Mouse (Mus musculus): ENCODE measurements around the gene Man1c1.
A peak's percentile ranks its signal among the peaks of the same experiment; 100 is the strongest.

The Man1c1 gene

DNA sequence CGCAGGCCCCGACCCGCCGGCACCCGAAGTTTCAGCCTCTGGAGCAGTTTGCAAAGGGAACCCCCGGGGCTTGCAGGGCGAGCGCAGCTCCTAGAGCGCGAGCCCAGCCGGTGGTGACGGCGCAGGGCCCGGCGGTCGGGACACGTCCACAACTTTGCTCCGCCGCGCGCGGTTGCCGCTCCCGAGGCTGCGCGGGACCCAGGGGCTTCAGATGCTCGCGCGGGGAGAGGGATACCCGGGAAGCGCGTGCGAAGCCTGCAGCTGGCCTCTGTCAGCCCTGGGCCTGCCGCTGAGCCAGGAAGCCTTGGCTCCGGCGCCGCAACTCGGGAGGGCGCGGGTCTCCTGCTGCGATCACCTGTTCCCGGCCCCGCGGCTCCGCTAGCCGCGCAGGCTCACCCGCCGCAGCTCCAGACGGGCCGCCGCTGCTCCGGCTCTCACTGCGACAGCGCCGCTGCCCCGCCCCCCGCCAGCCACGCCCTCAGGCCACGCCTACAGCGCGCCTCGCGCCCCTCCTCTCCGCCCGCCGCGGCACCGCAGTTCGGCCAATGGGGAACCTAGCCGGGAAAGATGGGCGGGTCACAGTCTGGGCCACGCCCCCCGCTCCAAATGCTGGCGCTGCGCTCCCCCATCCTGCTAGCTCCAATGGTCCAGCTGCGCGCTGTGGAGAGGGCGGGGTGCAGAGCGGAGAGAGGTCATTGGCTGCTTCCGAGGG is at the start of gene Man1c1:
TSS of gene Man1c1 (minus strand) at position 456 of the 712 bp plus-strand sequence.
- DNase-seq: peak; percentile 98

DNA sequence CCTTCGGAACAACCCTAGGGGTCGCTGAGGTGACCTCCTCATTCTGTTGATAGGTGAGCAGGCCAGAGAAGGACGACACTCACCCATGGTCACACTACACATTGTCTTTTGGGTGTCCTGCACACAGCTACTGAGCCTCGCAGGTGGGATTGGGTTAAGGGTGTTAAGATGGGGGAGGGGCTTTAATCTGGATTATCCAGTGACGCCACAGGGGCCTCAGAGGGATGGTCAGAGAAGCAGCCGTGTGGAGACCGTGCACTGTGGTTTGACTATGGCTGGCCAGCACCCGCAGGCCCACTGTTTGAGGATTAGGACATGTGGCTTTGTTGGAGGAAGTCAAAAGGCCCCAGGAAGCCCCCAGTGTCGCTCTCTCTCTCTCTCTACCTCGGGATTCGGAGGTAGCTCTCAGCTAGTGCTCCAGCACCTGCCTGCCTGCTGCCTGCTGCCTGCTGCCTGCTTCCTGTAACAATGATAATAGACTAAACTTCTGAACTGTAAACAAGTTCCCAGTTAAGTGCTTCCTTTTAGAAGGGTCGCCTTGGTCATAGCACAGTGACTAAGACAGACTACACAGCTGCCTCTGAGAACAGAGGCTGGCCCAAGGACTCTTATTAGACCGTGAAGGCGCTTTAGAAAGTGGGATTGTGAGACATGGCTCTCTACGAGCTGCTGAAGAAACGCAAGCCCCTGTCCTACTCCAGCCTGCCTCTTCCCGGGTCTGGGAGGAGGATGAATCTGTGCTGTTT is 49.6 kb upstream of the Man1c1 start:
- DNase-seq: no peak

DNA sequence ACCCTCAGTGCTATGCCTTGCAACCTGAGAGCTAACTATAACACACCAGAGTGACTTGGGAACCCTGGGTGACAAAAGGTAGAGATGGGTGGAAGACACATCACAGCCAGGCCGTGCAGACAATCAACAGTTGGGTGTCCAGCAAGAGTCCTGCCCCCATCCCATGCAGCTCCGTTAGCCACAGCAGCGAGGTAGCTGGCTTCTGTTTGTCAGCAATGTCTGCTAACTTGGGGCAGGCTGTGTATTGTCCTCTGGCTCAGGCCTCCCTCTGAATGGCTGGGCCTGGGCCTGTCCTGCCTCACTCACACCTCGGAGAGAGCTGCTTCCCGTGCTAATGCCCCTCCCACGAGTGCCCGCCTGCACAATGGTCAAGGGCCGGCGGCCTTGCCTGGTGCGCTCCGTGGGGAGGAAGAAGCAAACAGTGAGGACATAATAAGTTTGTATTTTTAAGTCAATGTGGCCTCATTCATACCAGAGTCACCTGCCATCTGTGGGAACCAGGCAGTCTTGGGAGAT is 48.9 kb upstream of the Man1c1 start:
- DNase-seq: no peak

DNA sequence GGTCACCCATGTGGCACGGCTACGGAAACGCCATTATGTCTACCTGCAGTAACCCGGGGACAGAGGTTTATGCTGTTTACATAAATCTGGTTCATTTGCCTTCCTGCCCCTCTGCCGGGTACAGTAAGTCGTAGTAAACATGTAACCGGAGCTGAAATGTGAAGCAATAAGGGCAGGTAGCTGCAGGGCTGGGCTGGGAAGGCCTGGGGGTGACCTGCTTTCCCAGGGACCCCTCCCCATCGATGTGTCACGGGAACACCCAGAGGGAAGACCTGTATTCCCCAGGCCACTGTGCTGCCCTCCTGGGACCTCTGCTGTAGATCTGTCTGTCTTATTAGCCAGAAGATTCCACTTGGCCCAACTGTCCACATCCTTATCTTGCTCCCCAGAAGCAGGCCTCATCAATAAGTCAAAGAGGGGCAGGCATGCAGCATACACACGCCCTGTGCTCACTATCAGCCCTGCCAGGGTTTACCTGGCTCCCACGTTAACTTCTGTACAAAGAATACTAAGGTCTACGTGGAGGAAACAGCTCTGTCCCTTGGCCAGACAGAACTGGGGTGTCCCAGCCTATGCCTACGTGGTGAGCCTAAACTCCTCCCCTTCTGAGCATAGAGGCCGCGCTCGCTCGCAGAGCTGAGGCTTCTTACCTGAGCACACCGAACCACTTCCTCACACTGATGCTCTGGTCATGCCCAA is 47.7 kb upstream of the Man1c1 start:
- no peak for DNase-seq

DNA sequence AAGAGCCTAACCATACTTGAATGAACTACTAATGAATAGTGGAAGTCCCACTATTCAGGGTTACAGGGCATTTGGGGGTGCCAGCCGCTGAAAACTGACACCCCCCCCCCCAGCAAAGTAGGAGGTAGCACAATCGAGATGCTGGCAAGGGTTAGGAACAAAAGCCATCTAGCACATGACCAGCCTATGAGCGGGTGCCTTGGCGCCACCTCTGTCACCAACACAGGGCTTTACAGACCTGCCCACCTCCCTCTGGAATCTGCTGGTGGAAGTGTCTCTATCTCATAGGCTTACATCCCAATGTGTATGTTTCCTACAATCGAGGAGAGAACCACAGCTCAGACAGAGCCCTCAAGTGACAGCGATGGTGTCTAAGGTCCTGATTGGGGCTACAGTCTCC is 46.7 kb upstream of the Man1c1 start:
- DNase-seq: no peak

DNA sequence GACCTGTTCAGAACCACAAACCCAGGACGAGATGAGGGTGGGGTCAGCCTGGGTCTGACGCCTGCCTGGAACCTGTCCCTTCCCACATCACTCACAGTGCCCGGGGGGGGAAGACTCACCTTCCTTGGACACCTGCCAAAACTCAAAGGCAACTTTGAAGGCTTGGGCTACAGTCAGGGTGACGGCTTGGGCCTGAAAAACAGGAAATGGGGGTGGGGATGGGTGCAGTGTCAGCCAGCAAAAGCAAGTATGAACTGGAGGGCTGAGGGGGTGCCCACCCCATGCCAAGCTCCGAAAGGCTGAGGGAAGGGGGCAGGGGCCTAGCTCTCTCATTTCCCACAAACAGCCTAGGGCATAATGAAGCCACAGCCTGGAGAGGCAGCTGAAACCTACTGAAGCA is 46.2 kb upstream of the Man1c1 start:
- no peak for DNase-seq

DNA sequence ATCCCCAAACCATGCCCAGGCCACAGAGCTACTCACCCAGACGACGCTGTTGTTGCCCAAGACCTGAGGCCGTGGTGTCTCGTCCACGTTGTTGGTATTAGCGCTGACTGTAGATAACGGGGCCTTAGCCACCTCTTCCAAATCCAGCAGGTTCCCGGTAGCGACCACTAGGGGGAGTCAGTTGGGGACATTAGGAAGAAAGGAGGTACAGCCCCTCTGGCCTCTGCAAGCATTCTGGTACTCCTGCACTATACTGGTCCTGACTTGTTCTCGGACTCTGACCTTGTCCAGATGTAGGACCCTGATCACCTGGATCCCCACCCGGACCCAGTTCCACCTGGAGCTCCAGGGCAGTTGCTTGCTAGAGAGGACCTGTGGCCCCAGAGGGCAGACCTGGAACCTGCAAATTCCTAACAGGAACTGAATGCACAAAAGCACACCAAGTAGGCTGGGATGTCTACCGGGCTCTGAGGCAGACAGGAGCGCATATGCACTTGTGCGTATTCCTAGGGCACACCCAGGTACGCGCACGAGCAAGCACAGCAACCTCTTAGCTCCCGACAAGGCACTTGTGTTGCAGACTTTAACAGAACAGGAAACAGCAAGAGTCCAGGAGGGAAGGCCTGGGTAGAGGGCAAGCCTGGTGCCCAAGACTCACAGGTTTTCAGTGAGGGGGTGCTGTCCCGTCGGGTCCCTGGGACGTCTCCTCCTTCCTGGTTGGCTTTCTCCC is 45.4 kb upstream of the Man1c1 start:
- peak; percentile 27 for DNase-seq

DNA sequence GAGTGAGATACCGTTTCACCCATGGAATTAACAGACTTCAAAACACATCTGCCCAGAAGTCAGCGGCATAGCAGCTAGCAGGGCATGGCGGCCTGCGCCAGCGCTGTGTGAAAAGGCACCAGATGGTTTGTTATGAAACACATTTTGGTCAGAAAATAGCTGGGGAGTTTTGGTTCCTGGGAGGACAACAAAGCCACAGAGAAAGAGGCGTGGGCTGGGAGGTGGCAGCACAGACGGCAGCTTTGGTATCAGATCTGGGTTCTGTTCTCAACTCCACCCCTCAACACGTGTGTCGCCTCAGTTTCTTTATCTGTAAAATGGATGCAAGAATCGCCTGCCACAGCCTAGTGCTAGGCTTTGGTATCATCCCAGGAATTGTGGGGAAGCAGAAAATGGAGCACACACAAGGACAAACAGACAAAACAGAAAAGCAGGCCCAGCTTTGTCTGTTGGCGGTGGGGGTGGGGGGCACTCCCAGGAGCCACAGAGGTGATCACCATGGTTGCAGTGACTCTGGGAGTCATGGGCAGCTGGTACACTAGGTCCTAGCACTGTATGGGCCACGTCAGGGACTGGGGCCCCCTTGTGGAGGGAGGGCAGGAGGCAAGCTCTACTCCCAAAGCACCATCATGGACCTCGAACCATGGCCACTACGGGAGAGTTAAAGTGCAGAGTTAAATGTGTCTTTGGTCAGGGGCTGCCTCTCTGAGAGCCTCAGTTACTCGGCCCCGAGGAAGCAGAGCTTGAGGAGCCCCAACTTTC is 42.0 kb upstream of the Man1c1 start:
- no peak for DNase-seq

DNA sequence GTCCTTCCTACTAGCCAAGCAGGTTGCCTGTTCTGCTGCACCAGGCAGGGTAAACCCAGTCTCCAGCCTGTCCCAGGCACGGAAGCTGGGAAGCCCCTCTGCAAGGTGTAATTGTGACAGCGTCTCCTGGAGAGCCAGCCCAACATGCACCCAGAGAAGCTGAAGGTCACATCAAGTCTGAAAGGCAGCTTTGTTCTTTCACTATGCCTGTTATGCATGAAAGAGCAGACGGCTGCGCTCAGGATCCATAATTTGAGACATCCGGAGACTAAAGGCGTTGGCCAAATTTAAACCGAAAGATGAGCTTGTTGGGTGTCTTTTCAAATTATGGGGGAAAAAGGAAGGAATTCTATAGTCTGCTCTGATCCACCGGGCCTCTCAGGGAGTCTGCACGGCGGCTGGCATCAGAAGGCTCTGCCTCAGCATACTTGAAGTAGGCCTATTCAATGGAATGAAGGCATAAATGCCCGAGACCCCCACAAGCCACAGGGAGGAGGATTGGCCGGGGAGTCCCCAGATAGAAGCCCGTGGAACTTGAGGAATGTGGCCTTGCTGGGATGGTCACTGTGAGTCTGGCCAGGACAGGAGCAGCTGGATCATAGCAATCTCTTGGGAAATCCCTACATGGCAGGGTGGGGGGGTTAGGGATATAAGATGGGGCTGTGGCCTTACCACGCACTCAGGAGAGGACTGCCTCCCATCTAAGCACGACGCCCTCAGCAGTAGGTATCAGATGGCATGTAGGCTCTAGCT is 40.0 kb upstream of the Man1c1 start:
- DNase-seq: no peak

DNA sequence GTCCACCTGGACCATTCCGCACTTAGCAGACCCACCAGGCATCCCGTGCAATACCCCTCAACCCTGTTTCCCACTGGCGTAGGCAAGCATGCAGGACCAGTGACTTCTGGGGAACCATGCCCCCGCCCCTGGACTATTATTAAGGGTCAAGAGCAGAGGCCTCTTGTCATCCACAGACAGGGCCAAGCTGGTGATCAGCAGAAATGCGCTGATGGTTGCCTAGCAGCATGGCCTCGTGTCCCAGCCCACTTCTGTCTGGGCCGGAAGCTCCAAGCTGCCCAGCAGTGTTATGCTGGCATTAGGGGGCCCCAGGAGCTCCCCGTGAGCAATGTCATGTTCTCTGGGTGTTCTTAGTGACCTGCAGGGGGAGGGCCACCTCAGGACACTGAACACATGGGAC is 37.9 kb upstream of the Man1c1 start:
- no peak for DNase-seq

DNA sequence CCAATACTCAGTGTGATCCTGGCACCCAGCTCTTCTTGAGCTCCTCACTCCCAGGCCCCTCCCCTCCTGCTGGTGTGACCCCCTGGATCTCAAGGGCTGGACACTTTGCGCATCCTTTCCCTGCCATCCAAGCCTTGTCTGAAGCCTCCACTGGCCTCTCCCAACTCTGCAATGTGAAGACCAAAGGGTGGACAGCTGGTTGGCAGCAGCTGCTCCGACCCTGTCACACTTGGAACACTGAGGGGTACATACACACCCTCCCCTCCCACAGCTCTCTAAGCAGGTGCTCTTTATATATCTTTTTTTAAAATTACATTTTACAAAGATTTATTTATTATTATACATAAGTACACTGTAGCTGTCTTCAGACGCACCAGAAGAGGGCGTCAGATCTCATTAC is 36.1 kb upstream of the Man1c1 start:
- no peak for DNase-seq

DNA sequence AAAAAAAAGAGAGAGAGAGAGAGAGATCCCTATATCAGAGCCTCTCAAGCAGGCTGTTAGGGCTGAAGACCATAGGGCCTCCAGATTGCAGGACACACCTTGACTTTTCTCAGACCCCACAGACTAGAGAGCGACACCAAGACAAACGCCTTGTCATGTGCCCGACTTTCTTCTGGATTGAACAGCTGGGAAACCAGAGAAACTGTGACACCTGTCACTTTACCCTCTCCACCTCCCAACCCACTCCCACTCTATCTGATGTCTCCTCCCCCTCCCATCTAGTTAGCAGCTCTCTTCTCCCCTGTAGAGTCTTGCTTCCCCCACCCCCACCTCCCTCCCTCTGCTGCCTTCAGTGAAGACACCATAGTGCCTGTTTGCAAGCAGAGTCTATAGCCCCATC is 35.4 kb upstream of the Man1c1 start:
- DNase-seq: no peak

DNA sequence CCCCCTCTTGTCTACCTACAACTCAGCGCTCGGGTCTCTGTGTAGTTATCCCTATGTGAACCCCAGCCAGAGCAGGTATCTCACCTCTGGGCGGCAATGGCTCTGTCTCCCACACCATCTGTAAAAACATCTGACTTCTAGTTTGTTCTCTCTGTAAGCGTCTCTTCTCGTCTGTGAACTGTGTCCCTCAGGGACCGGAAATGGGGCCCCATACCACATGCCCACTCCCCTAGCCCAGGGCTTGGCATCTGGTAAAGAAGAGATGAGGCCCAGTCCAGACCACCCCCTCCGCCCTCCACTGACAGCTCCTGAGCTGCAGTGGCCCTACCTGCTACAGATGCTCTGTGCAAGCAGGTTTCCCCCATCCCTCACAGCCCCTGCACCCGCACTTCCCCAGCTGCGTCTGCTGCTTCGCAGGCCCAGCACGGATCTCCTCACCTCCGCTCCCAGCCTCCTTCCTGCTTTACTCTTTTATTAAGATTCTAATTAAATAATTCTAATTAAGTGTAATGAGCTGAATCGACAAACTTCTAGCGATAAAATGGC is 33.3 kb upstream of the Man1c1 start:
- no peak for DNase-seq

DNA sequence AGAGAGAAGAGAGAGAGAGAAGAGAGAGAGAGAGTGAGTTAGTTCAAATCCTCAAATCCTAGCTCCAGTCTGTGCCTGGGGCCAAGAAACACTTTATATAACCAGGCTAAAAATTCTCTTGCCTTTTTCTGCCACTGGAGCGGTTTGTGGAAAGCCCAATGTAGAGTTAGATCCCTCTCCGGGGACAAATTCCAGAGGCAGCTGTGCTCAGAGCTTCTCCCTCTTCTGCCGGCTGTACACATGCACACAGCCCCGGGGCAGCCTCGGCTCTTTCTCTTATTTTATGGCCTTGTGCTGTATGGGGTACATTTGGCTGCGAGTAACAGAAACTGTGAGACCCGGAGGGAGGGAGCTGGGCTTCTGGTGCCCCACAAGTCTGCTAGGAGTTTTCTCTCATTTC is 32.1 kb upstream of the Man1c1 start:
- DNase-seq: no peak

DNA sequence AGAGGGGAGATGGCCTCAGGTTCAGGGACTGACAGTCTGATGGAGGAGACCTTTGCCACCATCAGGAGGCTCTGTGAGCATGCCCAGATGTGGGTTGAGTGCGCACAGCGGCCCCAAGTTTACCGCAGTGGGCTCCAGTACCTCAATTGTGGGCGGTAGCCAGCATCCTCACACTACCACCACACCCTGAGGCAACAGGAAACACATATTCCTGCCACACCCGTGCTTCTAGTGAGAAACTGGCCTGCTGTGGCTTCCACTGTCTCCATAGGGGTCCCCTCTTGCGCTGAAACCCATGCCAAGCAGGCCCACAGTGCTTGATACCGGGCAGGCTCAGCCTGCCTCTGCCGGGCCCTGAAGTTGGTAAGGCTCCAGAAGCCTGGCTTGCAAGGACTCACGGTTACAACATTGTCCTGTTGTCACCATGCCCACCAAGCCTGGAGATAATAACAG is 30.6 kb upstream of the Man1c1 start:
- no peak for DNase-seq

DNA sequence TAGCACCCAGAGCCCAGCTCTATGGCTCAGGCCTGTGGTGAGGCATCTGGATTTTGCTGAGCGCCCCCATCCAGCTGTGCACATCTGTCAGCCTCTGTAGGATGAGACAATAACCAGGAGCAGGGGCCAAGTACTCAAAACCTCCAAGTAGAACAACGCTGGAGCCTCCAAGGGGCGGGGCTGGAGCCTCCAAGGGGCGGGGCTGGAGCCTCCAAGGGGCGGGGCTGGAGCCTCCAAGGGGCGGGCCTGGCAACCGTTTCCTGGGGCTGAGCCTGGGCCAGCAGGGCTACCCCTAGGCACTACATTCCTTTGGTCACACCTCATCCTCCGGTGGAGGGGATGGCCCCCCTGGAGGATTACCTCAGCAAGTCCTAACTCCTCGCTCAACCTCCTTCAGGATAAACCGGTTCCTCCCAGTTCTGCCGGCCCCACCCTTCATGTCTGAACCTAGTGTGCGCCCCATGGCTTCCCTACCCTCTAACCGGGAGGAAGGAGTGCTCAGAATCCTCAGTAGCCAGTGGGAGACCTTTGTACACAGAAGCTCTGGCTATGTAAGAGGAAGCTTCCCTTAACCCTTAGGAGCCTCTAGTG is 30.0 kb upstream of the Man1c1 start:
- DNase-seq: peak; percentile 52

DNA sequence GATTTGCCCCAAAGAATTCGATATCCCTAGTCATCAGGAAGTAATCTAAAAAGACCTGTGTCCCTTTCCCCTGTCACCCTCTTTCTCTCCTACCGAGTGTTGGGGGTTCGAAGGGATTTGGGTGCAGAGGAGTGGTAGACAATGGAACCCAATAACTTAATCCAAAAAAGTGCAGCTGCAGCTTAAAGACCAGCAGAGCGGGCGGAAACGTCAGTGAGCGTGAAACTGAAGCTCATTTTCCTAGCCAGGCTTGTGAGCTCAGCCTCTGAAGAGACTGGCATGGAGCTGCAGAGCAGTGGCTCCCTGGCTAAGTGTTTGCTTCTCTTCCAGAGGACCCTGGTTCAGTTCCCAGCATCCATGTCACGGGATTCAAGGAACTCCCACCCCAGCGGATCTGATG is 29.3 kb upstream of the Man1c1 start:
- DNase-seq: no peak

DNA sequence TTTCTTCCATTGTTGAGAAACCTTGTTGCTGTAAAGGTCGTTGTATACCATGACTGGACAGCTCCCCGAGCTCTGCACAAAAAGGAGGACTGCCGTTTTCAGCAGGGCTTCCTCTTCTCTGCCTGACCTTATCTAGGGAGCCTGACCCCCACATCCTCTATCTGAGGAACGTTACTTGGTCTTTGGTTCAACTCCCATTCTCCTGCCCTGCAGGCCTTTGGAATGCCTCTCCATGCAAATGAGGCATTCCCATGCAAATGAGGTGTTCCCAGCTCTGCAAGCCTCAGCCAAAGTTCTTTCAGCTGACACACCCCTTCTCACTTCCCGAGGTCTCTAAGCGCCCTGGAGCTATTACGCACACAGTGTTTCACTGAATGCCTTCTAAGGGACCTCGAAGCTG is 26.0 kb upstream of the Man1c1 start:
- peak; percentile 56 for DNase-seq

DNA sequence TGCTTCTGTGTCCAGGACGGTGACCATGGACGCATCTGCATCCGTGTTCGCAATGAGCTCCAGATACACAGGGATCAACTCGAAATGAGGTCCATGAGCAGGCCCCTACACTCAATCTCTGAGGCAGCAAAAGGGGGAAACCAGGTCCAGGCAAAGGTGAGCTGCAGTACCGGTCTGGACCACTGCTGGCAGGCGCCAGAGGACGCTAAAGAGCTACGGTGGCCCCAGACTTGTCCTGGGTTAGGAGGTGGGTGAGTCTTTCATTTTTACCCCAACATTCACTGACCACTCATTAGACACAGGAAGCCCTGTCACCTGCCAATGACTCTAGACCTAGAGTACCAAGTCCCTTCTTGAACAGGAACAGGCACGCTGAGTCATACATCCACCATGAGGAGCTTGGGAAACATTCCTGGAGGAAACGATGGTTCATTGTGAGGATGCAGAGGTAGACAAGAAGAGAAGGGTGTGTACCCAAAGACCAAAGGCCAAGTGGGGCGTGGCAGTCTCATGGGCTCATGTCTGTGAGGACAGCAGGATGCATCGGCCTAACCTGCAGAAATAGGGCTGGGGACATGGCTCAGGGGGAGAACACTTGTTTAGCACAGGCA is 21.8 kb upstream of the Man1c1 start:
- peak; percentile 37 for DNase-seq

DNA sequence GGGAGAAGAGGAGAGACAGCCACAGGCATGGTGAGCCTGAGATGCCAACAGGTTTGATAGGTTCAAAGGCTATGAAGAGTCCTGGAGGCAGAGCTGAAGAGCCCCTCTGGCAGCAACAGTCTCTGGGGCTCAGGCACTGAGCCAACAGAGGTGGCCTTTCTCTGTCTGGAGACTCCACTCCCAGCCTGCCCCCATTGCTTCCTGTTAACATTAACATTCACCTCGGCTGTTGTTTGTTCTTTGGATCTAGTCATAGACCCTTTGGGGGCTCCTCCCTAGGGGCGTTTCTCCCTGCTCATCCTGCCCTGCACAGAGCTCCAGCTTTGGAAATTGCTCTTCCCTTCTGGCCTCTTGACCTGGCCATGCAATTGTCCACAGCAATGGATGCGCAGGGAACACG is 20.9 kb upstream of the Man1c1 start:
- DNase-seq: no peak
